Mouse (Mus musculus): ENCODE results near the gene Mylpf.

The Mylpf gene

GRCm38 (mm10) chr7:127206606-127207005, 2.1 kb upstream of the Mylpf start:
- no peak for DNase-seq (ENCODE audit: low read depth, low spot score)

DNA sequence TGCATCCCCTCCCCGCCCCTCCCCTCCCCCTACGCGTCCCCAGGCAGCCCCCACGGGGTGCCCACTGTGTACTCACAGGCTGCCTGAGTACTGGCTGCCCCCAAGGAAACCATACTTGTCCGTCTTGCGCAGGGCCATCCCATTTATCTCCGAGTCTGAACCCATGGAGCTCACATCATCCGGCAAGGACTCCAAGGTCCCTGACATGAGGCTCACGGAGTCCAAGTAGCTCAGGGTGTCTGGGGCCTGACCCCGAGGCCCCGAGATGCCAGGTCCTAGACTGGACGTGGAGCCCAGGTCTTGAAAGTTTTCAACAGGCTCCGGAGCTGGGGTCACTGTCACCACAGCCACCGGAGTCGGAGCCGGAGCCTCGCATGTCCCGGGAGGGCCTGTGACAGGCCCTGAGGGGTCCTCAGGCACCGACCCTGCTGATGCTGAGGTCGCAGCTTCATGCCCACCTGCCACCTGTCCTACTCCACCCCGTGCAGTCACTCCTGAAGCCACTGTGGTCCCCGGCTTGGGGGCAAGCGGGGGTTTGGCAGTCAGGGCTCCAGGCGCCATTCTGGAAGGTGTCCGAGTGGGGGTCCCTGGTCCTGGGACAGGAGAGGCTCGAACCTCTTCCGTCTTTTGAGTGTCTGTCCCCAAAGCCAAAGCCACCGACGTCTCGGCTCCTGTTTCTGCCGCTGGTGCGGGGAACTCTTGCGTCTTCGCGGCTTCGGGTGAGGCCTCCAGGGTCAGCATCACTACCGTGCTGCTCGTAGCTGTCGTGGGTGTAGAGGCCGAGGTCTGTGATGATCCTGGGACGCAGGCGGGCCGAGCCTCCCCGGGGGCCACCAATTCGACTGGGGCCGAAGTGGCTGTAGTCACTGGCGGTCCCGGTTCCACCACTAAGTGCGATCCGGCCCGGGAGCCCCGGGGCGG, 1.1 kb upstream of the Mylpf start:
- DNase-seq (ENCODE audit: low read depth, low spot score), result no peak

- DNase-seq (ENCODE audit: low read depth, low spot score), result no peak
These were observed 466 bp upstream of the Mylpf start, which contains the start of gene Tbc1d10b for GRCm38 (mm10) chr7:127208295-127208552. TSS of gene Tbc1d10b (minus strand) at chr7:127208468.

DNA sequence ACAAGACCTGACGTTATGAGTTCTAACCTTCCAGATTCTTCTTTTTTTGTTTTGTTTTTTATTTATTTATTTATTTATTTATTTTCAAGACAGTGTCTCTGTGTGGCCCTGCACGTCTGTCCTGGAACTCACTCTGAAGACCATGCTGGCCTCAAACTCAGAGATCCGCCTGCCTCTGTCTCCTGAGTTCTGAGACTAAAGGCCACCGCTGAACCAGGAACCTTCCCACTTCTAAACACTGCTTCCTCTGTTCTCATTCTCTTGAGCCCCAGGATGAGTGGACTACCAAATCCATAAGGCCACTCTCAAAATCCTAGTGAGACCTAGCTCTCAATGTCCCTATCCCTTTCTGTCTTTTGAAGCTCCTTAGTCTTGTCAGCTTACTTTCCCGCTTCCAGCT, 1.2 kb downstream of the Mylpf start:
- DNase-seq (ENCODE audit: low read depth, low spot score), result no peak

DNA sequence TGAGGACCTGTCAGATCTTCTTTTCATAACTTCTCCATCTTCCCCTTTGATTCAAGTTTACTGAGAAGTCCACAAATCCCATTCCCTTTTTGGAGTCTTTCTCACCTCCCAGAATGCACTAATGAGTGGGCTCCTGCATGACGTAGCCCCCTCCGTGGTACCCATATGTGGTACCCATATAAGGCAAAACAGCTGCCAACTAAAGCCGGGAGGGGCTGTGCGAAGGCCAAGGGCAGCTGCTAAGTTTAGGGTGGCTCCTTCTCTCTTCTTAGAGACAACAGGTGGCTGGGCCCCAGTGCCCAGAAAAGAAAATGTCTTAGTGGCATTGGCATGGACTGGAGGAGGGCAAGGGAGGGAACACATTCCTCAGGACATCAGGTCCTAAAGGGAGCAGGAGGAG, 1.6 kb downstream of the Mylpf start:
- DNase-seq (ENCODE audit: low read depth, low spot score), result no peak

DNA sequence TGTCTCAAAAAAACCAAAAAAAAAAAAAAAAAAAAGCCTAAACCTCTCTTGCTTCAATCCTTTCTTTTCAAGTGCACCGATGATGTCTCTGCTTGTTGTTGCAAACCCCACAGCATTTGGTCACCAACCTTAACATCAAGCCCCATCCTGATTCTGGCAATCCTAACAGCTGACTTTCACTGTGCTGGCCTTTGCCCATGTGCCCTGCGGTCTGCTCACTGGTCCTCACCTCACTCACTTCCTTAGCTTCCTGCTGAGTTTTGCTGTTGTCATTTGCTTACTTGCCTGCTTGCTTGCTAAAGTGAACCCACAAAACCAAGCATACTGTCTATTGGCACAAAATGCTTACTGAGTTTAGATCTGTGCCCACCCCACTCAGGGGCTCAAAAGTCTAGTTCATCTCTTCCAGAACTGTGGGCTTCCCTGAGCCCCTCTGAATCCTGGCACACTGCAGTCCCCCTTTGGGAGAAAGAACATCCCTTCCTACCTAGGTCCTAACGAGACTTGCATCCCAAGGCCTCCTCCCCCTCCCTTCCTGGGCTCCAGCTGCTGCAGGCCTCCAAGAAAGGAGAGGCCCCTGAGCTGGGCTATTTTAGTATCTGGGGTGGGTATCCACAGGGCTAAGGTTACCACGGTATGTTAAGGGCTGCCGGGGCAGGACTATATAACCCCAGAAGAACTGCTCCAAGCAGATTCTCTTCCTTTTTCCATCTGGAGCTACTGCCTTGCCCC, 2.5 kb downstream of the Mylpf start:
- DNase-seq (ENCODE audit: low read depth, low spot score), result no peak

GRCm38 (mm10) chr7:127212432-127213250, 4.0 kb downstream of the Mylpf start:
- no peak for DNase-seq (ENCODE audit: low read depth, low spot score)

DNA sequence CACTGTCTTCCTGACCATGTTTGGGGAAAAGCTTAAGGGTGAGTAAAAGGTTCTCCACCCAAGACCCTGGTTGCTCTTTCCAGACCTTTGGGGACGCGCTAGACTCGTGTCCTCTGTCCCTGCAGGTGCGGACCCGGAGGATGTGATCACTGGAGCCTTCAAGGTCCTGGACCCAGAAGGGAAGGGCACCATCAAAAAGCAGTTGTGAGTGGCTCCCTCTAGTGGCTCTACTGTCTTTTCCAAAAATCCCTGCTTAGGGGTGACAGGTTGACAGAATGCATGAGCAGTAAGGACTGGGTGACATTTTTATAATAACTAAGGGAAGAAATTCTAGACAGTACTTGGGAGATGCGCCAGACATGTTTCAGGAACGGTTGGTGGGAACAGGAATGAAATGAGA, 4.8 kb downstream of the Mylpf start:
- DNase-seq (ENCODE audit: low read depth, low spot score), result no peak

- DNase-seq (ENCODE audit: low read depth, low spot score), result no peak
These were observed 5.2 kb downstream of the Mylpf start for GRCm38 (mm10) chr7:127213930-127214329.

GRCm38 (mm10) chr7:127214521-127214920, 5.8 kb downstream of the Mylpf start:
- no peak for DNase-seq (ENCODE audit: low read depth, low spot score)

DNA sequence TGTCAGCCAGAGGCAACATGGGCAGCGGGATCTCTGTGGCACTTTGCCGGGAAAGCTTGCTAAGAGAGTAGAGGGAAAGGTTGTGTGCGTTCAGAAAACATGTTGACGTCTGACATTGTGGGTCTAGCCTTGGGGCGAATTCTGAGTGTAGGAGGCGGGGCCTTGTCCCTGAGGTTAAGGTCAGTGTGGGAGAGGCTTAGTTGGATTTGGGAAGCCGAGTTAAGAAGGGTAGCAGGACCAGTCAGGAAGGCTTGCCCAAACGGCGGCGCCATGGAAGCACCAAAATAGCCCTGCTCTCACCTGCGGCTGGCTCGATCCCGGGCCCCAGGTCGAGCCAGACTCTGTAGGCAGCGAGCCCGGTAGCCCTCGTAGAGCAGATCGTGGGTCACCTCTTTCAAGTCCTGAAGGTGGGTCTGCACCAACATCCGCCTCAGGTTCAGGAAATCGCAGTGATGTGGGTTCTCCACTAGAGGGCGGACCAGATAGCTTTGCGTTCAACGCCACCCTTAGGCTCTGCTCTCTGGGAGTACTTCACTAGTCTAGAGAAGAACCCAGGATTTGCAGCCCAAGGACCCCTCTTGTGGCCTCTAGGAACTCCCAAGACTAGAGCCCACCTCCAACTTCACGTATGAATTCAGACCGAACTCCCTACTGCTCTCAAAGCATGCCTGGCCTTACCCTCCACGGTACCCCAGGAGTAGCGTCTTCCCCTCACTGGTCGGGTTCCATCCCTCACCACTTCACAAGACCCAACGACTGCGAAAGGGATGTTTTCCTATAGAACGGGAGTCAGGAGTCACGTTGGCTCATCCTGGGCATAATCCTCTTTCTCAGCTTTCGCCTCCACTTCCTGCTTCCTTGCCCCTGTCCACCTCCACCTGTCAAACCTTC, 6.5 kb downstream of the Mylpf start:
- no peak for DNase-seq (ENCODE audit: low read depth, low spot score)

- no peak for DNase-seq (ENCODE audit: low read depth, low spot score)
These were observed 7.6 kb downstream of the Mylpf start for GRCm38 (mm10) chr7:127216307-127216706.

DNA sequence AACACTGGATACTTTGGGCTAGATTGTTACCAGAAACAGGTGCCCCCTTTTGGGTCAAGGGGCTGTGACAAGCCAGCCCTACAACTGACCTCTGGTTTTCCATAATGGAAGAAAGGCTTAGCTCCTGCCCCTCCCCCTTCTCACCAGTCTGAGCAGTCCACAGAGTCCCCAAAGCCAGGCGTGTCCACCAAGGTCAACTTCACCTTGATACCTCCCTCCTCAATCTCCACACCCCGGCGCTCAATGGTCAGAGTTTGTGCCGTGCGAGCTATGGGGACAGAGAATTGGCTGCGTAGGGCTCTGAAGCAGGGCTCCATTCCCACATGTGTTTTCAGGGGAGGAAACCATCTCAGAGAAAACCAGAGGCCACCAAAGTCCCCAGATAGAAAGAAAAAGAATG, 8.8 kb downstream of the Mylpf start:
- no peak for DNase-seq (ENCODE audit: low read depth, low spot score)

DNA sequence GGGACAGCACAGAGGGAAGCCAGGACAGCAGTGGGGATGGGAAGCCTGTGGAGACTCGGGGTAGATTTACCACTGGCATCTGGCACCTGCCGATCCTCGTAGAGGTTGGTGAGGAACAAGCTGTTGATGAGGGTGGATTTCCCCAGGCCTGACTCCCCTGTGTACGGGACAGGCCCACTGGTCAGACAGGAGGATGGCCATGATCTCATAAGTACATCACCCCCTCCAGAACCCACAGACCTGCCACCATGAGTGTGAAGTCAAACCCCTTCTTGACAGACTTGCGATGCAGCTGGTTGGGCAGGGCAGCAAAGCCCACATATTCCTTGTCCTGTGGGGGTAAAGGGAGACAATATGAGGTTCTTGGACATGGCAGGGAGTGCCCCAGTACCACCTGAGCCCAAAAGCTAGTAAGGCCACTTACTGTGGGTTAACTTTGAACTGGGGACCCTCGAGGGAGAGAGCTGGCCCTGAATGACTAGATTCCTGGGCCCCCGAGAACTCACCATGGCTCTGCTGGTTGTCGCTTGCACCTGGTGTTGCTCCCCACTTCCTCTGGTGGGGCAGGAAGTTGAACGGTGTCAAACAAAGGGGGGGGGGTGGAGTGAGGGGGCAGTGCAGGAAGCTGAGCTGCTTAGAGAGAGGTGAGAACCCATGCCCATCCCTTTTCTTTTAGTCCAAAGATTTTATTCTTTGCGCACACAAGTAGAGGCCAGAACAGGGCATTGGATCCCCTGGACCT, 9.4 kb downstream of the Mylpf start:
- DNase-seq (ENCODE audit: low read depth, low spot score), result no peak

GRCm38 (mm10) chr7:127218670-127219069, 10.0 kb downstream of the Mylpf start:
- no peak for DNase-seq (ENCODE audit: low read depth, low spot score)

- no peak for DNase-seq (ENCODE audit: low read depth, low spot score)
These were observed 11.8 kb downstream of the Mylpf start for GRCm38 (mm10) chr7:127220440-127220839.

- no peak for DNase-seq (ENCODE audit: low read depth, low spot score)
These were observed 14.4 kb downstream of the Mylpf start for GRCm38 (mm10) chr7:127223106-127223505.

- DNase-seq (ENCODE audit: low read depth, low spot score), result no peak
These were observed 15.1 kb downstream of the Mylpf start for GRCm38 (mm10) chr7:127223515-127224478.

GRCm38 (mm10) chr7:127224616-127225015, 15.9 kb downstream of the Mylpf start:
- DNase-seq (ENCODE audit: low read depth, low spot score), result no peak
